Mouse (Mus musculus): ENCODE results near the gene Coq8b. TPM values are rescaled to one million over a fixed set of nuclear protein-coding genes. Genes with fewer than 3 reads are reported as not detected.
A peak's percentile ranks its signal among the peaks of the same experiment; 100 is the strongest.

The Coq8b gene
- polyA plus RNA-seq, 1 experiment, result 28.9 TPM

GRCm38 (mm10) chr7:27255721-27256120 lies 22.9 kb downstream of the Coq8b start:
- H3K36me3 ChIP-seq (ENCODE audit: control insufficient read depth, insufficient read depth, low read length), result peaks cover 5% of the 10 kb centered on the region
- DNase-seq (ENCODE audit: low read depth in 1 of 2, low spot score in 2 of 2), result no peak
- H3K4me3 ChIP-seq (ENCODE audit: extremely low read depth, insufficient read depth, insufficient read length), result no peak overlapping the region

GRCm38 (mm10) chr7:27257046-27257851 lies 24.4 kb downstream of the Coq8b start:
- peaks cover 5% of the 10 kb centered on the region; the same call in 1 of the 2 replicates for H3K4me1 ChIP-seq (ENCODE audit: control insufficient read depth, insufficient read depth, insufficient read length)
- WGBS, result 75% methylated on average over 27 of the region's 27 CpGs

More at GRCm38 (mm10) chr7:27255721-27256120, 22.9 kb downstream of the Coq8b start:
- Histone ChIP-seq H3K27ac (ENCODE audit: insufficient read depth, low read length) (no peak overlapping the region), H3K27me3 (ENCODE audit: control insufficient read depth, insufficient read depth, low read length) (no peaks in the 10 kb centered on the region), H3K4me1 (ENCODE audit: control insufficient read depth, insufficient read depth, insufficient read length) (peaks cover 5% of the 10 kb centered on the region; the same call in 1 of the 2 replicates)
- no peak for TF ChIP-seq POLR2A (IDR thresholded peaks at IDR 0.05; ENCODE audit: low read depth, low read length)
- peak; percentile 38; the same call in 1 of the 2 replicates for TF ChIP-seq CTCF (IDR thresholded peaks at IDR 0.05; ENCODE audit: extremely low read depth, insufficient read depth, insufficient read length, insufficient replicate concordance)
- 91% methylated on average over 3 of the region's 3 CpGs for WGBS

GRCm38 (mm10) chr7:27257852-27258204 lies 25.0 kb downstream of the Coq8b start:
- DNase-seq (ENCODE audit: low read depth in 1 of 2, low spot score in 2 of 2), result no peak
- TF ChIP-seq CTCF (IDR thresholded peaks at IDR 0.05; ENCODE audit: extremely low read depth, insufficient read depth, insufficient read length, insufficient replicate concordance), result no peak
- TF ChIP-seq POLR2A (IDR thresholded peaks at IDR 0.05; ENCODE audit: low read depth, low read length), result no peak
- Histone ChIP-seq H3K4me1 (ENCODE audit: control insufficient read depth, insufficient read depth, insufficient read length) (peaks cover 5% of the 10 kb centered on the region; the same call in 1 of the 2 replicates), H3K27me3 (ENCODE audit: control insufficient read depth, insufficient read depth, low read length) (no peaks in the 10 kb centered on the region), H3K36me3 (ENCODE audit: control insufficient read depth, insufficient read depth, low read length) (peaks cover 2% of the 10 kb centered on the region; the same call in 1 of the 2 replicates), H3K27ac (ENCODE audit: insufficient read depth, low read length) (no peak overlapping the region; the same call in 1 of the 2 replicates), H3K4me3 (ENCODE audit: extremely low read depth, insufficient read depth, insufficient read length) (peak overlapping the region; percentile 63; the same call in 1 of the 2 replicates)
- 29% methylated on average over 6 of the region's 6 CpGs for WGBS

More at GRCm38 (mm10) chr7:27257046-27257851, 24.4 kb downstream of the Coq8b start:
- no peak for DNase-seq (ENCODE audit: low read depth in 1 of 2, low spot score in 2 of 2)
- H3K4me3 ChIP-seq (ENCODE audit: extremely low read depth, insufficient read depth, insufficient read length), result no peak overlapping the region
- H3K27me3 ChIP-seq (ENCODE audit: control insufficient read depth, insufficient read depth, low read length), result no peaks in the 10 kb centered on the region
- no peak for TF ChIP-seq CTCF (IDR thresholded peaks at IDR 0.05; ENCODE audit: extremely low read depth, insufficient read depth, insufficient read length, insufficient replicate concordance)
- H3K27ac ChIP-seq (ENCODE audit: insufficient read depth, low read length), result no peak overlapping the region
- peaks cover 4% of the 10 kb centered on the region; the same call in 1 of the 2 replicates for H3K36me3 ChIP-seq (ENCODE audit: control insufficient read depth, insufficient read depth, low read length)

- WGBS, result under 1% methylated on average over 38 of the region's 47 CpGs
- no peak within 1 kb of the TSS; the same call in 1 of the 2 replicates for H3K27ac ChIP-seq (ENCODE audit: insufficient read depth, low read length)
- DNase-seq (ENCODE audit: low read depth in 1 of 2, low spot score in 2 of 2), result peak; percentile 70 to 85
- H3K4me3 ChIP-seq (ENCODE audit: extremely low read depth, insufficient read depth, insufficient read length), result peak within 1 kb of the TSS; percentile 63
- H3K27me3 ChIP-seq (ENCODE audit: control insufficient read depth, insufficient read depth, low read length), result no peaks in the 10 kb centered on the region
- peaks cover 5% of the 10 kb centered on the region; the same call in 1 of the 2 replicates for H3K4me1 ChIP-seq (ENCODE audit: control insufficient read depth, insufficient read depth, insufficient read length)
- peaks cover 1% of the 10 kb centered on the region; the same call in 1 of the 2 replicates for H3K36me3 ChIP-seq (ENCODE audit: control insufficient read depth, insufficient read depth, low read length)
- TF ChIP-seq POLR2A (IDR thresholded peaks at IDR 0.05; ENCODE audit: low read depth, low read length), result no peak
- TF ChIP-seq CTCF (IDR thresholded peaks at IDR 0.05; ENCODE audit: extremely low read depth, insufficient read depth, insufficient read length, insufficient replicate concordance), result no peak
These were observed 25.5 kb downstream of the Coq8b start, which contains the start of gene Numbl for GRCm38 (mm10) chr7:27258205-27258899. Numbl (plus strand) TSS chr7:27258433.

- H3K36me3 ChIP-seq (ENCODE audit: control insufficient read depth, insufficient read depth, low read length), result peaks cover under 1% of the 10 kb centered on the region; the same call in 1 of the 2 replicates
- H3K4me1 ChIP-seq (ENCODE audit: control insufficient read depth, insufficient read depth, insufficient read length), result peaks cover 5% of the 10 kb centered on the region; the same call in 1 of the 2 replicates
- H3K4me3 ChIP-seq (ENCODE audit: extremely low read depth, insufficient read depth, insufficient read length), result peak overlapping the region; percentile 60
- no peak overlapping the region for H3K27ac ChIP-seq (ENCODE audit: insufficient read depth, low read length)
- no peak for TF ChIP-seq CTCF (IDR thresholded peaks at IDR 0.05; ENCODE audit: extremely low read depth, insufficient read depth, insufficient read length, insufficient replicate concordance)
- TF ChIP-seq POLR2A (IDR thresholded peaks at IDR 0.05; ENCODE audit: low read depth, low read length), result no peak
- DNase-seq (ENCODE audit: low read depth in 1 of 2, low spot score in 2 of 2), result no peak
- no peaks in the 10 kb centered on the region for H3K27me3 ChIP-seq (ENCODE audit: control insufficient read depth, insufficient read depth, low read length)
- 39% methylated on average over 9 of the region's 9 CpGs for WGBS
These were observed 26.5 kb downstream of the Coq8b start for GRCm38 (mm10) chr7:27259271-27259721.

GRCm38 (mm10) chr7:27259771-27260170 lies 26.9 kb downstream of the Coq8b start:
- DNase-seq (ENCODE audit: low read depth in 1 of 2, low spot score in 2 of 2), result no peak
- TF ChIP-seq CTCF (IDR thresholded peaks at IDR 0.05; ENCODE audit: extremely low read depth, insufficient read depth, insufficient read length, insufficient replicate concordance) (no peak), POLR2A (IDR thresholded peaks at IDR 0.05; ENCODE audit: low read depth, low read length) (no peak)
- peaks cover 5% of the 10 kb centered on the region; the same call in 1 of the 2 replicates for H3K4me1 ChIP-seq (ENCODE audit: control insufficient read depth, insufficient read depth, insufficient read length)
- H3K27ac ChIP-seq (ENCODE audit: insufficient read depth, low read length), result no peak overlapping the region
- H3K36me3 ChIP-seq (ENCODE audit: control insufficient read depth, insufficient read depth, low read length), result no peaks in the 10 kb centered on the region
- WGBS, result 20% methylated on average over 5 of the region's 5 CpGs
- no peak overlapping the region for H3K4me3 ChIP-seq (ENCODE audit: extremely low read depth, insufficient read depth, insufficient read length)
- H3K27me3 ChIP-seq (ENCODE audit: control insufficient read depth, insufficient read depth, low read length), result no peaks in the 10 kb centered on the region

Measured in spleen, adult 2 months (tissue).